Mouse (Mus musculus): Measurements from ENCODE around the gene Lrfn3. TPM values are rescaled to one million over a fixed set of nuclear protein-coding genes. Genes with fewer than 3 reads are reported as not detected.

The Lrfn3 gene
- total RNA-seq, 2 experiments from 2014 or later, result 1.3 to 1.4 TPM

DNA sequence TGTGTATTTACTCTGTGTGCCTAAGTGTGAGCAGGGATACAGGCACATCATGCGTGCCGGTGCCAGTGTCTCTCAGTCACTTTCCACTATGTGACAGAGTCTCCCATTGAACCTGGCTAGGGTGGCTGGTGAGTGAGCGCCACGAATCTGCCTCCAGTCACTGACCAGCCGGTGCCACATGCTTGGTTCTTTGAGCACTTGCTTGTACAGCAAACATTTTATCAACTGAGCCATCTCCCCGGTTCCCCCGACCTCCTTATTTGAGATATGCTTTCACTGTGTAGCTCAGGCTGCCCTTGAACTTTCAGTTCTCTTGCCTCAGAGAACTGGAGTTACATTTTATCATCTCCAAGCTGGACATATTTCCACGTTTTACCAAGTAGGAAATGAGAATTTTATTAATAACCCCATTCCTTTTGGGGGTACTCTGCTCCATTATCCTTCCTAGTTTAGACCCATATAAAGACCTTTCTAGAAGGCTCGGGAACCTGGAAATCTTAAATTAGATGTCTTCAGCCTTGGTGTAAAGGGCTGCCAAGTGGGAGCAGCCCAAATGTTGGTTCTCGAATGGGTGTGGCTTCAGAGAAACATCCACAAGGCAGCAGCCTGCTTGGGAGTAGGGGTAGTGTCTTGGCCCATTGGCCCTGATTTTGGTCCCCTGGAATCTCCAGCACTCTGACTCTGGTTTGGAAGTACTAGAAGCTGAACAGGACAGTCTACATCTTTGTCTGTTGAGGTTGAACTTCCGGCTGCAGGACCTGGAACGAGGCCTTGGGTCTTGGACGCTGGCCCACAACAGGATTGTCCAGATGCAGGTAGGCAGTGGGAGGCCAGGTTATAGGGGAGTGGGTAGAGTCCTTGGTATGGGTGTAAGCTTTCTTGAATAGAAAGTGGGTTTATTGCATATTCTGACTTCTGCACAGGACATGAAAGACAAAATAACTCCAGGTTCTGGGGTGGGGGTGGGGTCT, 46.7 kb downstream of the Lrfn3 start:
- intact Hi-C loops (cut with DNase I), result no loop called here
- no peak for DNase-seq

DNA sequence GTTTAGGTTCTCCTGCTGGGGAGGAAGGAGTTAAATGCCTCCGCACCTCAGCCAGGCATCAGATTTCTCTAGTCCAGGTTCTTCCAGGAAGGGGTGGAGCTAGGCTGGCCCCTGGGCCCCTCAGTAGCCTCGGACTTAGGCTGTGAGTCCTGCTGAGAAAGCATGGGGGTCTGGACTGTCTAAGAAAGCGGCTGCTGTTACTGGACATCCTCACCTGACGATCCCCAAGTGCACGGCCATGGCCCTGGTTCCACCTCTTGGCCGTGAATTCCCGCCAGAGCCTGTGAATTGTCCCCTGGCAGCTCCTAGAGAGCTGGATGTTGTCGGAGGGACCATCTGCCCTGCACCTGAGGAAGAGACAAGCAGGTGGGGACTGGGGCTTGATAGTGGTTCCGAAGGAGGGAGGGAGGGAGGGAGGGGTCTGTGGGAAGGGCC, 47.8 kb downstream of the Lrfn3 start, which contains the start of gene Syne4:
Syne4 (plus strand) TSS at position 87 of the 435 bp plus-strand sequence.
- no peak for DNase-seq
- intact Hi-C loops (cut with DNase I), result no loop called here

DNA sequence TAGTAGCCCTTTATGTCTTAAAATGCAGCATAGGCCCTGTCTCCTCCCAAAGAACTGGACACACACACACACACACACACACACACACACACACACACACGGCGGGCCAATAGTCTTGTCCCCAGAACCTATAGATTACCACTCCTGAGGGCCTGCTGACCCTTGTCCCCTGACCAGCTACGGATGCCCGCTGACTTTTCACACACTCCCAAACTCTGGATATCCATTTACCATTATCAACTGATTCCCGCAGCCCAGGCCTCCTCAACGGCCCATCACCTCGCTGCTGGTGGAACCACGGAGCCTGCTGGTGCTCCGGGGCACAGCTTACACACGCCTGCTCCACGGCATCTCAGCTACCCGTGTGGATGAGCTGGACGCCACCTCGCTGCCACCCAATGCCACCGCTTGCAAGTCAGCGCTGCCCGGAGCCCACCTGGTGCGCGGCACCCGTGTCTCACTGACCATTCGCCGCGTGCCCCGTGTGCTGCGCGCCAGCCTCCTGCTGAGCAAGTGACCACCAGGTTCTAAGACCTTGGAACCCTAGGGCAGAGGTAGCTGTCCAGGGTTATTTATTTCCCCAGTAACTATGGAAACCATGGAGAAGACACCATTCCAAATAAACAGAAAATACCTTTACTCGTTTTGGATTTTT, 48.8 kb downstream of the Lrfn3 start:
- intact Hi-C loops (cut with DNase I), result no loop called here
- DNase-seq, result no peak

DNA sequence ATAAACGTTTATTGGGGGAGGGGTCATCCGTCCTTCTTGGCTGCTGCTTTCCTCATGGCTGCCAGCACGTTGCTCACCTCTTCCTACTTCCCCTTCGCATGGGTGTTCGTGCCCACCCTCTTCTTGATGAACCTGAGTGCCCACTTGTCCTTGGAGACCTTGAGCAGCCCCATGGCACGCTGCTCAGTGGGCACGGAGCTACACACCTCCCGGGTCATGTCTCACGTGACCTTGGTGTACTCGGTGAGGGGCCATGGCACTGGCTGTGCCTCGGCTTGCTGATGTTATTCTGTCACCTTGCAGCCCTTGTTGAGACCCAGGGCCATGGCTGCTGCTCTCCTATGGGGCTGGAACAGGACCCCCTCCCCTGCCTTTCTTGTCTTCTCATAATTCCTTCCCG, 52.4 kb downstream of the Lrfn3 start:
- intact Hi-C loops (cut with DNase I), result no loop called here
- no peak for DNase-seq

DNA sequence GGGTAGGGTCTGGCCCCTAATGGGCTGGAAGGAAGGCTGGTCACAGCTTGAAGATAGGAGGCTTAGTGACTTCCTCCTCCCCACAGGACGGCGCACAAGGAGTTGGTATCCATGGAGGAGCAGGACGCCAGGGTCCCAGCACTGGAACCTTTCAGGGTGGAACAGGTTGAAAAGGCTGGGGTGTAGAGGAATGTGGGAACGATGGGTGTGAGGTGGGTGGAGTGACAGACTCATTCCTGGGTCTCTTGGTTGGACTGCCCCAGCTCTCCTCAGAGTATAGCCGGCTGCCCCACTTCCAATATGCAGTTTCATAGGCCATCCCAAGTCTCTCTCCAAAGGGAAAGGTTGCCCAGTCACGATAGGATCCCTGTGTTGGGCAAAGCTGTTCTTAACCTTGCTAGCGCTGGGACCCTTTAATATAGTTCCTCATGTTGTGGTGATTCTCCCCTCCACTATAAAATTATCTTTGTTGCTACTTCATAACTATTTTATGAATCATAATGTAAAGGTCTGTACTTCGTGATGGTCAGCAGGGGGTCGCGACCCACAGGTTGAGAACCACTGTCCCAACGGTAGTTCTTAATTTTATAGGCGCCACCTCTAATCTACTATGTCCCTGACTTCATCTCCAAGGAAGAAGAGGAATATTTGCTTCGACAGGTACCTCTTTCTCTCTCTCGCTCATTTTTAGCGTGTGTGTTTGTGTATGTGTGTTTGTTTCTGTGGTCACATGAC, 53.0 kb downstream of the Lrfn3 start:
- intact Hi-C loops (cut with DNase I), result no loop called here
- no peak for DNase-seq

DNA sequence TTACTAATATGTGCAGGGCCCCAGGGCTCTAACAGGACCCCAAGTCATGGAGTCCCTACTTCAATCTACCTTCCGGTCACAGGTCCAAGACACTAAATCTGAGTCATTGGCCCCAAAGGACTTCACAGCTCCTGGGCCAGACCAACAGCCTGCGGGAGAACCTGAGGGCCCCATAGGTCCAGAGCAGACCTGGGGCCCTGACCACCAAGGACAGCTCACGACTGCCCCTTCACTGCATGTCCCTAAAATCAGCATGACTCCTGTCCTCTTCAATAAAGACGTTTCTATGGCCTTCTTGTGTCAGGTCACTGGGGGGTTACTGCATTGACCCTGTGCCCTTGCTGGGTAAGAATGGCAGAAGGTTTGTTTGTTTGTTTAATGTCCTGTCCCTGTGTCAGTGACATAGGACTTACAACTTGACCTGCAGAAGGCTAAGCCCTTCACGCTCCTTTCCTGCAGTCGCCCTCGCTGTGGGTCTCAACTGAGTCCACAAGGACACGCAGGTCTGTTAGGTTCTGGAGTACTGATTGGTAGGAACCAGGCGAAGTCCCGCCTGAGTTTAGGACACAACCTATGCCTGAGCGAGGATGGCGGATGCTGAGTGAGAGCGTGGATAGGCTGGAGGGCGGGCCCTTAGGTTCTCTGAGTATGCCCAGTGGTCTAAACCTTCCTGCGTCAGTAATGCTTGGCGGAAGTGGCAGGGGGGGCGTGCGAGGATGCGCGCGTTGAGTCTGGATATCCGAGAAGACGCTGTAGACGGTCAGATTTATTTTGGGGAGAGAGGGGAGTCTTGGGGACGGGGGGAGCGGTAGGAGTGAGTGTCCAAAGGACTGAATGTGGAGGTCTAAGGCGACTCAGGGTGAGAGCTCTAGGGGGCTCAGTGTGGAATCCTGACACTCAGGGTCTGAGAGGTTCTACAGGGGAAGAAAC, 54.2 kb downstream of the Lrfn3 start, which contains the start of gene Alkbh6:
Alkbh6 (plus strand) TSS at position 642 of the 930 bp plus-strand sequence.
- DNase-seq, result peak; percentile 86 to 87
- intact Hi-C loops (cut with DNase I), result no loop called here

DNA sequence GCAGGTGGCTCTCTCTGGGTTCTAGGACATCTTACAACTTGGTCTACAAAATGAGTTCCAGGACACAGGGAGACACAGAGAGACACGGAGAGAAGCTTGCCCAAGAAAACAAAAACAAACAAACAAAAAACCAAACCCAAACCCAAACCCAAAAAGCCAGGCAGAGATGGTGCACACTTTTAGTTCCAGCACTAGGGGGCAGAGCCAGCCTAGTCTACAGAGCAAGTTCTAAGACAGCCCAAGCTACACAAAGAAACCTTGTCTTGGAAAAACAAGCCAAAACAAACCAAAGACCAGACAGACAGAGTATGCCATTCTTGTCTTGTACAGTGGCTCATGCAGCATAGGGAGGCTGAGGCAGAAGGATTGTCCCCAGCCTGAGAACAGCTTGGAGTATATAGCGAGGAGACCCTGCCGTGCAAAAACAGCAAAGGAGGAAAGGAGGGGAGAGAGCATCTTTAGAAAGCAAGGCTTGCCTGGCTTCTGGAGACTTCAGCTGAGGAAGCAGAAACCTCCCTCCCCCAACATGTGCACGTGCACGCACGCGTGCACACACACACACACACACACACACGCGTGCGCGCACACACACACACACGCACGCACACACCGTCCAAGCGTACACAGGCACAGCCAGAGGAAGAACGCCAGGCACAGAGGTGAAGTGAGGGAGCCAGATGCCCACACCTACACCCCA, 56.3 kb downstream of the Lrfn3 start:
- DNase-seq, result no peak
- intact Hi-C loops (cut with DNase I), result no loop called here

Other genes with a start within 250 kb of the Lrfn3 start
- gene Zfp382, start 240.8 kb downstream of the Lrfn3 start, total RNA-seq (2021), result 1 to 10 TPM; 1.8 to 2.7 TPM
- gene Zfp146, start 193.0 kb downstream of the Lrfn3 start, total RNA-seq (2021), result 10 to 100 TPM; 26.3 to 30.3 TPM
- 1,000 to 10,000 TPM; 2,810 to 3,153 TPM for gene Cox7a1, start 178.6 kb downstream of the Lrfn3 start, total RNA-seq (2021)
- 100 to 1,000 TPM; 289 to 298 TPM for gene Capns1, start 164.0 kb downstream of the Lrfn3 start, total RNA-seq (2021)
- 10 to 100 TPM; 52.3 to 59.5 TPM for gene Polr2i, start 130.8 kb downstream of the Lrfn3 start, total RNA-seq (2021)
- gene Tbcb, start 130.5 kb downstream of the Lrfn3 start, total RNA-seq (2021), result 10 to 100 TPM; 58.8 to 61.7 TPM
- not detected for gene Ovol3, start 127.0 kb downstream of the Lrfn3 start, total RNA-seq (2021)
- gene Thap8, start 82.7 kb downstream of the Lrfn3 start, total RNA-seq (2021), result under 1 TPM; 0.22 to 0.35 TPM
- 1 to 10 TPM; 1.5 to 1.9 TPM for gene Wdr62, start 82.4 kb downstream of the Lrfn3 start, total RNA-seq (2021)
- 10 to 100 TPM in 1 of 2 experiments, 1 to 10 TPM in 1; 6.0 to 11.4 TPM for gene Clip3, start 71.0 kb downstream of the Lrfn3 start, total RNA-seq (2021)
- 10 to 100 TPM; 22.0 to 23.0 TPM for gene Alkbh6, start 54.1 kb downstream of the Lrfn3 start, total RNA-seq (2021)
- gene Syne4, start 48.0 kb downstream of the Lrfn3 start, total RNA-seq (2021), result 1 to 10 TPM in 1 of 2 experiments, under 1 TPM in 1; 0.81 to 1.3 TPM
- under 1 TPM; 0.65 to 0.78 TPM for gene E130208F15Rik, start 41.0 kb downstream of the Lrfn3 start, total RNA-seq (2021)
- 10 to 100 TPM; 12.0 to 12.5 TPM for gene Sdhaf1, start 38.9 kb downstream of the Lrfn3 start, total RNA-seq (2021)
- gene Tyrobp, start 51.0 kb upstream of the Lrfn3 start, total RNA-seq (2021), result 10 to 100 TPM; 22.1 to 22.4 TPM
- not detected for gene Hcst, start 57.1 kb upstream of the Lrfn3 start, total RNA-seq (2021)
- under 1 TPM; 0.27 to 0.28 TPM for gene Nfkbid, start 59.0 kb upstream of the Lrfn3 start, total RNA-seq (2021)
- gene Aplp1, start 82.8 kb upstream of the Lrfn3 start, total RNA-seq (2021), result 1 to 10 TPM; 2.7 to 3.1 TPM
- not detected for gene Kirrel2, start 94.9 kb upstream of the Lrfn3 start, total RNA-seq (2021)
- not detected for gene Nphs1, start 95.5 kb upstream of the Lrfn3 start, total RNA-seq (2021)
- gene Prodh2, start 130.8 kb upstream of the Lrfn3 start, total RNA-seq (2021), result not detected
- under 1 TPM; 0.56 to 0.89 TPM for gene Arhgap33, start 172.3 kb upstream of the Lrfn3 start, total RNA-seq (2021)
- gene Hspb6, start 189.4 kb upstream of the Lrfn3 start, total RNA-seq (2021), result 100 to 1,000 TPM; 749 to 757 TPM
- gene Proser3, start 189.5 kb upstream of the Lrfn3 start, total RNA-seq (2021), result 1 to 10 TPM; 3.3 to 5.4 TPM
- gene Lin37, start 197.1 kb upstream of the Lrfn3 start, total RNA-seq (2021), result 10 to 100 TPM; 13.4 to 16.0 TPM
- 10 to 100 TPM; 62.9 to 63.4 TPM for gene U2af1l4, start 200.5 kb upstream of the Lrfn3 start, total RNA-seq (2021)
- gene Gm49396, start 200.6 kb upstream of the Lrfn3 start, total RNA-seq (2021), result 1 to 10 TPM; 1.4 to 1.6 TPM
- gene Psenen, start 200.9 kb upstream of the Lrfn3 start, total RNA-seq (2021), result 10 to 100 TPM; 75.8 to 81.6 TPM
- gene Igflr1, start 202.7 kb upstream of the Lrfn3 start, total RNA-seq (2021), result 1 to 10 TPM in 1 of 2 experiments, under 1 TPM in 1; 0.67 to 1.2 TPM
- gene Kmt2b, start 226.0 kb upstream of the Lrfn3 start, total RNA-seq (2021), result 10 to 100 TPM; 18.5 to 20.5 TPM
- not detected for gene Zbtb32, start 236.1 kb upstream of the Lrfn3 start, total RNA-seq (2021)

Measured in heart, postnatal 36 days (tissue).